Mouse (Mus musculus): ENCODE results near the gene Fam229a. TPM values are rescaled to one million over a fixed set of nuclear protein-coding genes. Genes with fewer than 3 reads are reported as not detected.
A peak's percentile ranks its signal among the peaks of the same experiment; 100 is the strongest.

Gene Fam229a
- total and polyA plus RNA-seq, 2 experiments from 2014 or later = 0.22 TPM; not detected in 1

- H3K27ac ChIP-seq (ENCODE audit: low read depth) = no peak overlapping the region; the same call in 1 of the 2 replicates
- no peak overlapping the region for H3K4me2 ChIP-seq (ENCODE audit: low read depth, low read length)
- TF ChIP-seq CTCF (IDR thresholded peaks at IDR 0.05; ENCODE audit: low read depth) (no peak), EP300 (IDR thresholded peaks at IDR 0.05; ENCODE audit: low read depth) (no peak)
- no peak for DNase-seq (ENCODE audit: low spot score)
- H3K4me3 ChIP-seq (ENCODE audit: low read depth, low read length) = no peak overlapping the region
- ATAC-seq (ENCODE audit: insufficient read depth, low read depth) = no peak
- no peaks in the 10 kb centered on the region for H3K36me3 ChIP-seq (replicated peaks; ENCODE audit: control insufficient read depth, insufficient read depth, low read length)
- H3K9ac ChIP-seq (replicated peaks; ENCODE audit: low read depth, low read length) = no peak overlapping the region
- H3K4me1 ChIP-seq (ENCODE audit: control insufficient read depth, insufficient read depth) = peaks cover 16% of the 10 kb centered on the region
- no peaks in the 10 kb centered on the region for H3K27me3 ChIP-seq (ENCODE audit: control insufficient read depth, insufficient read depth, low read length)
- no peaks in the 10 kb centered on the region for H3K9me3 ChIP-seq (replicated peaks; ENCODE audit: control insufficient read depth, low read length)
- 74% methylated on average over 6 of the region's 6 CpGs for WGBS
Measured at GRCm38 (mm10) chr4:129510723-129511412, 19.9 kb downstream of the Fam229a start.

GRCm38 (mm10) chr4:129511413-129512096, 20.6 kb downstream of the Fam229a start:
- DNase-seq (ENCODE audit: low spot score) (no peak), ATAC-seq (ENCODE audit: insufficient read depth, low read depth) (no peak)
- Histone ChIP-seq H3K4me2 (ENCODE audit: low read depth, low read length) (no peak overlapping the region), H3K4me3 (ENCODE audit: low read depth, low read length) (no peak overlapping the region), H3K9me3 (replicated peaks; ENCODE audit: control insufficient read depth, low read length) (no peaks in the 10 kb centered on the region), H3K36me3 (replicated peaks; ENCODE audit: control insufficient read depth, insufficient read depth, low read length) (peaks cover 1% of the 10 kb centered on the region), H3K27ac (ENCODE audit: low read depth) (no peak overlapping the region; the same call in 1 of the 2 replicates), H3K9ac (replicated peaks; ENCODE audit: low read depth, low read length) (no peak overlapping the region), H3K4me1 (ENCODE audit: control insufficient read depth, insufficient read depth) (peaks cover 16% of the 10 kb centered on the region), H3K27me3 (ENCODE audit: control insufficient read depth, insufficient read depth, low read length) (no peaks in the 10 kb centered on the region)
- TF ChIP-seq EP300 (IDR thresholded peaks at IDR 0.05; ENCODE audit: low read depth) (no peak), CTCF (IDR thresholded peaks at IDR 0.05; ENCODE audit: low read depth) (no peak)
- 58% methylated on average over 6 of the region's 6 CpGs for WGBS

GRCm38 (mm10) chr4:129513086-129513767, 22.2 kb downstream of the Fam229a start, which contains the start of gene Marcksl1:
TSS of gene Marcksl1 (plus strand) at chr4:129513581.
- Histone ChIP-seq H3K4me2 (ENCODE audit: low read depth, low read length) (peak within 1 kb of the TSS; percentile 85), H3K9me3 (replicated peaks; ENCODE audit: control insufficient read depth, low read length) (no peaks in the 10 kb centered on the region), H3K27ac (ENCODE audit: low read depth) (peak within 1 kb of the TSS; percentile 90), H3K9ac (replicated peaks; ENCODE audit: low read depth, low read length) (peak within 1 kb of the TSS; percentile 97), H3K4me1 (ENCODE audit: control insufficient read depth, insufficient read depth) (peaks cover 8% of the 10 kb centered on the region), H3K27me3 (ENCODE audit: control insufficient read depth, insufficient read depth, low read length) (no peaks in the 10 kb centered on the region), H3K4me3 (ENCODE audit: low read depth, low read length) (peak within 1 kb of the TSS; percentile 94), H3K36me3 (replicated peaks; ENCODE audit: control insufficient read depth, insufficient read depth, low read length) (peaks cover 18% of the 10 kb centered on the region)
- DNase-seq (ENCODE audit: low spot score) = peak; percentile 74
- 7% methylated on average over 44 of the region's 47 CpGs for WGBS
- ATAC-seq (ENCODE audit: insufficient read depth, low read depth) = peak; percentile 83
- TF ChIP-seq EP300 (IDR thresholded peaks at IDR 0.05; ENCODE audit: low read depth) (0 out of 2 replicates have a peak, but pooled peaks have one; percentile 37), CTCF (IDR thresholded peaks at IDR 0.05; ENCODE audit: low read depth) (no peak)

GRCm38 (mm10) chr4:129513891-129514290, 22.9 kb downstream of the Fam229a start:
- ATAC-seq (ENCODE audit: insufficient read depth, low read depth) (peak; percentile 42), DNase-seq (ENCODE audit: low spot score) (no peak)
- under 1% methylated on average over 44 of the region's 57 CpGs for WGBS
- peaks cover 24% of the 10 kb centered on the region for H3K36me3 ChIP-seq (replicated peaks; ENCODE audit: control insufficient read depth, insufficient read depth, low read length)
- peak overlapping the region; percentile 94 for H3K4me3 ChIP-seq (ENCODE audit: low read depth, low read length)
- H3K9me3 ChIP-seq (replicated peaks; ENCODE audit: control insufficient read depth, low read length) = no peaks in the 10 kb centered on the region
- no peak for TF ChIP-seq CTCF (IDR thresholded peaks at IDR 0.05; ENCODE audit: low read depth)
- no peak for TF ChIP-seq EP300 (IDR thresholded peaks at IDR 0.05; ENCODE audit: low read depth)
- peaks cover 2% of the 10 kb centered on the region for H3K4me1 ChIP-seq (ENCODE audit: control insufficient read depth, insufficient read depth)
- peak overlapping the region; percentile 97 for H3K9ac ChIP-seq (replicated peaks; ENCODE audit: low read depth, low read length)
- peak overlapping the region; percentile 85 for H3K4me2 ChIP-seq (ENCODE audit: low read depth, low read length)
- no peaks in the 10 kb centered on the region for H3K27me3 ChIP-seq (ENCODE audit: control insufficient read depth, insufficient read depth, low read length)
- peak overlapping the region; percentile 90 for H3K27ac ChIP-seq (ENCODE audit: low read depth)

- H3K27me3 ChIP-seq (ENCODE audit: control insufficient read depth, insufficient read depth, low read length) = no peaks in the 10 kb centered on the region
- H3K4me1 ChIP-seq (ENCODE audit: control insufficient read depth, insufficient read depth) = no peaks in the 10 kb centered on the region; the same call in none of the 2 replicates
- DNase-seq (ENCODE audit: low spot score) = no peak
- TF ChIP-seq CTCF (IDR thresholded peaks at IDR 0.05; ENCODE audit: low read depth) (peak; percentile 78), EP300 (IDR thresholded peaks at IDR 0.05; ENCODE audit: low read depth) (no peak)
- H3K9me3 ChIP-seq (replicated peaks; ENCODE audit: control insufficient read depth, low read length) = no peaks in the 10 kb centered on the region
- H3K36me3 ChIP-seq (replicated peaks; ENCODE audit: control insufficient read depth, insufficient read depth, low read length) = peaks cover 26% of the 10 kb centered on the region
- peak; percentile 74 for ATAC-seq (ENCODE audit: insufficient read depth, low read depth)
- H3K4me3 ChIP-seq (ENCODE audit: low read depth, low read length) = peak overlapping the region; percentile 94
- WGBS = under 1% methylated on average over 29 of the region's 35 CpGs
- H3K9ac ChIP-seq (replicated peaks; ENCODE audit: low read depth, low read length) = peak overlapping the region; percentile 97
- H3K4me2 ChIP-seq (ENCODE audit: low read depth, low read length) = peak overlapping the region; percentile 85
- H3K27ac ChIP-seq (ENCODE audit: low read depth) = peak overlapping the region; percentile 90
Measured at GRCm38 (mm10) chr4:129514300-129514898, 23.4 kb downstream of the Fam229a start.
